Mouse (Mus musculus) cerebellum, postnatal 14 days (tissue): ENCODE measurements at regions not wholly inside any gene's neighbourhood (a gene's known extent, or its start where the extent isn't known, plus 50 kb on each side); places are given as distances from the start of the nearest gene placed in this dataset.

Experiments
- DNase-seq, 2 experiments: peaks; one replicate each; pipeline ENCODE4 v3.0.0; 2021; ENCODE audit warnings: mixed read lengths in 2 of 2

DNA sequence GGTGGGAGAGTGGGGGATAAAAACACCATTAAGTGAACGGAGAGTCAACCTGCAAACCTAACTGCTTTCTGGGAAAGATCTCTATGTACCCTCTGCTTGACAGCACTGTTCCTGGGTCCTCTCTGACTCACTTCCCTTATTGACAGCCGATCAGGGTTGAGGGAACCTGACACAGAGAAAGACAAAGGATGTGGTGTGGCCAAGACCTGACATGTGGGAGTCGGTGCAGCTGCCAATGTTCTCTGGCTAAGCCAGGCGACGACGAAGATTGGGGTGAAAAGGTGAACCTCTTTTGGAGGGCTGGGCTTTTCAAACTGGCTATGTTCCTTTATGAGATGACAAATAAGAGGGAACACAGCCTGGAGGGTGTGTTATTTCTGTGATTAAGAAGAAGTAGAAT is 318.6 kb upstream of the Usp25 start:
- peak in 1 of 2 experiments; percentile 13 for DNase-seq

GRCm38 (mm10) chr16:76687735-76688447 is 314.3 kb upstream of the Nrip1 start:
- peak; percentile 20 to 36 for DNase-seq

DNA sequence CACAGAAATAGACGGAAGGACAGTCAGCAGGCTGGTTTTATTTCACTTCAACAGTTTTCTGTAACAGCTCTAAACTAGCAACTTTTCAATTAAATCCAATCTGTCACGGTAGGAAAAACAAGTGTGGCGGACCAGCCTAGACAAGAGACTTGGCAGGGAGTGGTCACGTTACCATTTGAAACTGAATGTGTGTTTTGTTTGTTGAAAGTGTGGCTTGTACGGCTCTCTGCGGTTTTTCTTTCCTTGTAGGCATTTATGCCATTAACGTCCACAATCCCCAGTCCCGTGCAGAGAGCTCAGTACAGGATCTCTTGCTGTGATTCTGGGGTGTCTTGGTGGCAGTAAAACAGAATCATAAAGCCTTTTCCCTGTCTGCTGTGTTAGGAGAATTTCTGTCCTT is 311.9 kb upstream of the Nrip1 start:
- DNase-seq = no peak

DNA sequence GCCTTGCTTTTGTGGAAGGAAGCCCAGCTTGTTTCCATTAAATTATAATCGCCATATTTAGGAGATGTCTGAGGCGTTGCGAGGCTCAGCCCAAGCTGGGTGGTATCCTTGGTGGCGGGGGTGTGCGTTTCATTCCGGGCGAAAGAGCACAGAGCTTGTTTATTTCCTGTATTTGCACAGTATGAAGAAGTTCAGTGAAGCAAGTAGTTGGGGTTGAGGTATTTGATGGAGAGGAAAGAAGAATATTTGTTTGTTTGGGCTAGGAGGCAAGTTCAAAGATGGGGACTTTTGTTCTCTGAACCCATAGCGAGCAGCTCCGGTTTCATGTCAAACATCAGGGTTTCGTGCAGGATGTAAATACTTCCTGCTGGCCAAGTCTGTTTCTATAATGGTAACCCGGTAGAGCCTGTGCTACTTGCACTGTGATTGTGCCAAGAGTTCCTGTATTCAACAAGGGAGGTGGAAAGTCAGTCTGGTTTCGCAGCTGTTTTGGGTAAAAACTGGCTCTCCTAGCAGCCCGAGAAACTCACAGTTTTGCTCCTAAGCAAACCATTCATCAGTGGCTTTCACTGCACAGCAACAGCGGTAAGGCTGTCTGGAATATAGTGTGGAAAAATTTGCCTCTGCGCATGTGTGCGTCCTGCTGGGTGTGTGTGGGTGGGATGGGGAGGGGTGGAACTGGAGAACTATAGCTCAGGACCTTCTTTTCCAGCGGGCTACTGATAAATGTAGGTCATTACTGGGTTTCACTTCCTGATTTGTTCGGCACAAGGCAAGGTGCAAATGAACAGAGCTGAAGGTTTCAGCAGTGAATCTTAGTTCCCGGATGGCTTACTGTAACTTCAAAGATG is 306.7 kb upstream of the Nrip1 start:
- no peak for DNase-seq

- no peak for DNase-seq
Observed at GRCm38 (mm10) chr16:76678885-76679284, 305.3 kb upstream of the Nrip1 start.

- DNase-seq = no peak
Observed at GRCm38 (mm10) chr16:76669795-76670194, 296.2 kb upstream of the Nrip1 start.

DNA sequence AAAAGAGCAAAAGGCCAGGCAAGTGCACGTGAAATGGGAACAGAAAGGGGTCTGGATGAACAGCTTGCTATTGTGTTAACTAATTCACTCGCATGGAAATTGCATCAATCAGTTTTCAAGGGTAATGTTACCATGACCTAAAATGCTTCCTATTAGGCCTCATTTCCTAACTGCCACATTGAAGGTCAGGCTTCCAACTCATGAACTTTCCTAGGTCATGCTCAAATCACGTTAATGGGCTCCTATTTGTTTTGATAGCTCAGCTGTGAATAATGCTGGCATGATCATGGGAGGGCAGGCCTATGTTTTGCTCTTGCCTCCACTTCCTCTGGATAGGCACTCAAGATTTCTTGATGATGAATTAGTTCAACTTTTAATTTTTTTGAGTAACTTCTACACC is 293.4 kb upstream of the Nrip1 start:
- DNase-seq = no peak

GRCm38 (mm10) chr16:76655106-76655505 is 281.5 kb upstream of the Nrip1 start:
- DNase-seq = no peak

GRCm38 (mm10) chr16:76644281-76644680 is 270.7 kb upstream of the Nrip1 start:
- no peak for DNase-seq

DNA sequence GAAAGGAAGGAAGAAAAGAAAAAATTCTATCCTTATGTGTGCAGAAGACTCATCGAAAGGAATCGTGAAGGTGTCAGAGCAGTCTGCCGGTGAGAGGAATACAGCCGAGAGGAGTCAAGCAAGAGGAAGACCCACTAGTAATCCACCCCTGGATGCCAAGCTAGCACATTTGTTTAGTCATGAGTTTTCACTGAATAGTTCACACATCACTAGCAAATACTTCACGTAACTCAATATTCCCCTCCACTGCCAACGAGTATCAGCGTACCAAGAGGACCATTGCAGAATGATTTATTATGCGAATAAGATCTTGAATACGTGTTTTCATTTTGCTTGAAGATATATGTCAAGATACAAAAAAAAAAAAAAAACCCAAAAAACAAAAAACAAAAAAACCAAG is 270.2 kb upstream of the Nrip1 start:
- no peak for DNase-seq

GRCm38 (mm10) chr16:76635169-76635568 is 261.5 kb upstream of the Nrip1 start:
- no peak for DNase-seq

DNA sequence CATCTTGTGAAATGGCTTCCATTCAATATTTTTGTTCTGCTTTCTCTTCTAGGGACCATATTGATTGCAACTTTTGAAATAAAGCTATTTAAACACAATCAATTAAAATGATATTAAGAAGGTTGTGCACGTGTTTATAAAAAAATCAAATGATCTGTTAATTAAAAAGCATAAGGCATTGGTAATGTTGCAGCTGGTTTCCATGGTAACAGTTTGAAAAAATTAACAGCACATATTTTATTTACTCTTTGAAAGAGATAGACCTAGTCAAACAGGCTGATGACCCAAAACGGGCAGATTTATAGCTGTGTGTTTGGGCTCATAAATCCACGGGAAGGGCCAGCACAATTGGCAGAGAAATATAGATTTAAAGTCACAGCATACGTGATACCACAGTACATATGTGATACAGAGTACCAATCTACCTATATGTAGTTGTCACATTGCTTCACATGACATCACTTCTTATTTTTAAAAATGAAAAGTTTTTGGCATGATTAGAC is 260.6 kb upstream of the Nrip1 start:
- no peak for DNase-seq

GRCm38 (mm10) chr16:76626142-76626541 is 252.5 kb upstream of the Nrip1 start:
- no peak for DNase-seq

DNA sequence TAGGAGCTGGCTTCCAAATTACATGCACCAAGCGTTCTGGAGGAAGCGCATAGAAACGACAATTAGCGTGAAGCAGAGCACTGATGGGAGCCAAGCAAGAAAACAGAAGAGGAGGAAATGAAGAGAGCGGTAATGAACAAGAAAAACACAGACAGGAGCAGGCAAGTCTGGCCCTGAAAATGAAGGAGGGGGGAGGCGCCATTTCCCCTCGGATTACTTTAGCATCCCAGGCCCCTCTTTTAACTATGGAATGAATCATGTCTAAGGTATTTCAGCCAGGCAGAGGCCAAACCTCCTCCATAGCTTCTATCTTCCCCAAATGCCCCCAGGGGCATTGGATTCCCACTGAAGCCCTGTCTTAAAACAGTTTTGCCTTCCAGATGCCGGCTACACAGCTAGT is 248.1 kb upstream of the Nrip1 start:
- no peak for DNase-seq

GRCm38 (mm10) chr16:76618295-76618694 is 244.7 kb upstream of the Nrip1 start:
- no peak for DNase-seq

GRCm38 (mm10) chr16:76611061-76611460 is 237.4 kb upstream of the Nrip1 start:
- DNase-seq = no peak

- no peak for DNase-seq
Observed at GRCm38 (mm10) chr16:76604914-76605313, 231.3 kb upstream of the Nrip1 start.

DNA sequence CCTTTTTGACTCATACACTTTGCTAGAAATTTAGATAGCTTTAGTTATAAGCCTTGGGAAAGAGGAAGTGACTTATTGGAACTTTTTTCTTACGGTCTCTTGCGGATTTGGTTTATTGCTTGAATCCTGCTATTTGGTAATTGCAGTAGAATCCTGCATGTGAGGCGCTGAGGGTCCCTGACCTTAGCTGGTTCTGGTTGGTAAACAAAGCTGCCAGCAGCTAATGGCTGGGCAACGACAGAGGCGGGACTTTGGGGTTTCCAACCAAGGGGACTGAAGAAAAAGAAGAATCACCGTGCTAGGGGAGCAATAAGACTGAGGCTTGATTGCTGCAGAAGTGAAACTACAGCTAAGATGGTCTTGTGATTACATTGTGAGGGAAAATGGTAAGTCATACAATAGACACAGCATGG is 230.2 kb upstream of the Nrip1 start:
- no peak for DNase-seq

GRCm38 (mm10) chr16:76603431-76603830 is 229.8 kb upstream of the Nrip1 start:
- no peak for DNase-seq

- peak; percentile 28 to 41 for DNase-seq
Observed at GRCm38 (mm10) chr16:76600131-76600530, 226.5 kb upstream of the Nrip1 start.

DNA sequence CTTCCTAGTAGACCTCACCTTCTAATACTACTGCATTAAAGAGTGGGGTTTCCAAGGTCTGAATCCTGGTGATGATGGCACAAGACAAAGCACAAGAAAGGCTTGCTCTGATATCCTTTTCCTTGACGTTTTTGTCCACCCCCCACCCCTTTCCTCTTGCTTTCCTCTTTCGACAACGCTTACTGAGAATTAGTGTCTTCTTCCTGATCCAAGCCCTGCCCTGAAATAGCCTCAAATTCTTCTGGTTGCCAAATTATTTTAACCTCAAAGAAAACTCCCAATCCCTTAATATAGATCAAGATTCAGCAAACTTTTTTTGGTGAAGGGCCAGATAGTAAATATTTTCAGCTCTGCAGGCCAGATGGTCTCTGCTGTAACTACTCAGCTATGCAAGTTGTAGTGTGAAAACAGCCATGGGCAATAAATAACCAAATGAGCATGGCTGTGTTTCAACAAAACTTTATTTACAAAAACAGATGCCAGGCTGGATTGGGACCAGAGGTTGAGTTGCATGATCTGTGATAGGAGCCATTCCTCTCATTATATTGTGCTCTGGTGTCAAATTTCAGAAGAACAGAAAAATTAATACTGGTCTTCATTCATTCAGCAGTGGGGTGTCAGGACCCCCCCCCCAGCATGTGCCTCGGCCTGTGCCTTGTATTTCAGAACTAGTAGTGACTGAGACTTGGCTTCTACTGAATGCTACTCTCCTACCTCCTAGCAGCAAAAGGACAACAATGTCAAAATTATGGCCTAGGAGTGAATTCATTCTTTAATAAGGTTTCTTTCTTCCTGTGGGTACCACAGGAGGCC is 218.5 kb upstream of the Nrip1 start:
- DNase-seq = no peak

DNA sequence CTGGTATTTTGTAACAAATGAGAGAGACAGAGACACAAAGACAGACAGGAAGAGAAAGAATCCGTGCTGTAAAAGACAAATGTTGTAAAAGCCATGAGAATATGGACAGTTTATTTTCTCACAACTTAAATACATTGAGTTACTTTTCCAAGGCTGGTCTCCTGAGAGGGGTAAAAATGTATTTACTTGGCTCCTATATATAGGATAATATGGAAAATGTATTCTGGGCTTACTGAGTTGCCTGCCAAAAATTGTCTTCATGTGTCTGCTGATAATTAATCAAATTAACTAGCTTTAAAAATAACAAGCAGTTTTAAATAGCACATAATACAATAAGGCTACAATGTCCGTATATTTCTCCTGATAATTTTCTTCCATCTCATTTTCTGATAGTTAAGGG is 216.2 kb upstream of the Nrip1 start:
- DNase-seq = no peak

GRCm38 (mm10) chr16:76577206-76577605 is 203.6 kb upstream of the Nrip1 start:
- no peak for DNase-seq
